Mouse (Mus musculus) heart, postnatal 0 days (tissue): Measurements from ENCODE around the gene Taar3.

Experiments used
- CTCF ChIP-seq: IDR thresholded peaks from 2 replicates; pipeline ENCODE4 v1.5.1; 2016; ENCODE audit warnings: antibody characterized with exemption, control low read depth, low read depth
- EP300 ChIP-seq: IDR thresholded peaks from 2 replicates; pipeline ENCODE4 v1.6.1; 2016; ENCODE audit warnings: antibody characterized with exemption, low read depth

- TF ChIP-seq EP300 (no peak), CTCF (no peak)
Observed at GRCm38 (mm10) chr10:23971256-23971655, 21.9 kb downstream of the Taar3 start.
